Mouse (Mus musculus) E14TG2a.4 (cell line): ENCODE measurements at regions not wholly inside any gene's neighbourhood (a gene's known extent, or its start where the extent isn't known, plus 50 kb on each side); places are given as distances from the start of the nearest gene placed in this dataset.

Experiments
- H3K27me3 ChIP-seq: 2 replicates; pipeline ENCODE4 v1.6.1; 2014; ENCODE audit warnings: low read length, control low read depth; ENCODE audit not compliant: insufficient read depth
- H3K36me3 ChIP-seq: 2 replicates; pipeline ENCODE4 v1.6.1; 2014; ENCODE audit warnings: low read length, control low read depth; ENCODE audit not compliant: insufficient read depth
- H3K4me1 ChIP-seq: replicated peaks from 2 replicates; pipeline ENCODE4 v1.6.1; 2014; ENCODE audit warnings: low read depth, low read length, control low read depth
- H3K4me3 ChIP-seq: replicated peaks from 2 replicates; pipeline ENCODE4 v1.5.1; 2014; ENCODE audit warnings: mild to moderate bottlenecking, low read length
- H3K9me3 ChIP-seq: 2 replicates; pipeline ENCODE4 v1.6.1; 2014; ENCODE audit warnings: low read length, control low read depth
- CTCF ChIP-seq: conservative IDR thresholded peaks from 2 replicates; pipeline ENCODE4 v1.5.1; 2014; ENCODE audit warnings: low read length
- NANOG ChIP-seq: IDR thresholded peaks from 2 replicates; pipeline ENCODE4 v1.6.1; 2014; ENCODE audit warnings: borderline replicate concordance, low read length, mixed read lengths
- POU5F1 ChIP-seq: IDR thresholded peaks from 2 replicates; pipeline ENCODE4 v1.6.1; 2014; ENCODE audit warnings: low read length, borderline replicate concordance

DNA sequence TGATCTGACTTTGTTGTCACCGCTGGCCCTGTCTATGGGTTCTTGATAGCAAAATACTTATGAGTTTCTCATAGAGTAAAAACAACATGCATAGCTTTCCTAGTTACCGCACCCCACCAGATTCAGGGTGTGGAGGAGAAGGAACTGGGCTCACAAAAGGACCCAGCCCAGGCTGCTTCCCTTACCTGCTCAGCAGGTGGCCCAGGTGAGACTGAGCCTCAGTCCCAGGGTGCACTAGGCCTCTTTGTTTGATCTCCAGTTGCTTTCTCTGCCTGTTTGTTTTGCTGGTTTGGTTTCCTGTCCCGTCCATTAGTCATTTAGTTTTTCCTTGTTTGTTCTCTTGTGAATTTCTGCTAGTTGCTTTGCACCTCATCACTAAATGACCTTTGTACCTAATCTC lies 483.3 kb downstream of the Sox2 start:
- no peaks in the 10 kb centered on the region for H3K9me3 ChIP-seq
- no peaks in the 10 kb centered on the region for H3K27me3 ChIP-seq
- H3K4me1 ChIP-seq = peaks cover 21% of the 10 kb centered on the region
- TF ChIP-seq NANOG (0 out of 2 replicates have a peak, but pooled peaks have one; percentile 17), POU5F1 (no peak)
- no peaks in the 10 kb centered on the region for H3K36me3 ChIP-seq
- H3K4me3 ChIP-seq = no peak overlapping the region

DNA sequence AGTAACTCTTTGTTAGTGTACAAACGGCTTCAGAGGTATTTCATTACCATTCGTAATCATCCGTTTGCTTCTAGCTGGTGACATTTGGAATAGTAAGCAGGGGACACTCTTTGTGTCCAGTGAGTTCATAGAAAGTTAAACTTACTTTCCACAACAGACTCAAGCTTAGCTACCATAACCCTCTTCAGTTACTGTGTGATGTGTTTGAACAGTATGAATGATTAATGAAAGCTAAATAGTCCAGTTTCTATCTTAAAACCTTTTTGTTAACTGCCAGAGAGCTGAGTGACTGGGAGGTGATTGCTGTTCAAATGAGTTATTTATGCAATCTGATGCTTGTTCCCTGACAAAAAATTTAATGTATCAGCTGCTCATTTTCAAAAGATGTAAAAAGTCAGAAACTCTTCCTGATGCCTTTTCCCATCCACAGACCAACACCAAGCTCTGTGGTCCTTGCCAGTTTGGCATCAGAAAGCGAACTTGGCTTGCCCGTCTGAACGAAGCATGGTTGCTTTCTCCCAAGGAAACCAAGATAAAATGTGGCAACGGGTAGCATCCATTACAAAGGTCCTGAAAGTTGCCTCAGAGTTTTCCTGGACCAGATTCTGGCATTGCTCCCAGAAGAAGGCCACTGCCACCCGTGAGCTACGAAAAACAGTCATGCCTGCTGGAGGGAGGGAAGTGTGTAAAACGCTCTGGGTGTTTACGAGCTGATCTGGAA lies 491.5 kb downstream of the Sox2 start:
- H3K9me3 ChIP-seq = no peaks in the 10 kb centered on the region
- H3K4me3 ChIP-seq = no peak overlapping the region
- TF ChIP-seq NANOG (no peak), POU5F1 (no peak), CTCF (no peak)
- H3K36me3 ChIP-seq = no peaks in the 10 kb centered on the region
- H3K4me1 ChIP-seq = no peaks in the 10 kb centered on the region
- H3K27me3 ChIP-seq = no peaks in the 10 kb centered on the region

DNA sequence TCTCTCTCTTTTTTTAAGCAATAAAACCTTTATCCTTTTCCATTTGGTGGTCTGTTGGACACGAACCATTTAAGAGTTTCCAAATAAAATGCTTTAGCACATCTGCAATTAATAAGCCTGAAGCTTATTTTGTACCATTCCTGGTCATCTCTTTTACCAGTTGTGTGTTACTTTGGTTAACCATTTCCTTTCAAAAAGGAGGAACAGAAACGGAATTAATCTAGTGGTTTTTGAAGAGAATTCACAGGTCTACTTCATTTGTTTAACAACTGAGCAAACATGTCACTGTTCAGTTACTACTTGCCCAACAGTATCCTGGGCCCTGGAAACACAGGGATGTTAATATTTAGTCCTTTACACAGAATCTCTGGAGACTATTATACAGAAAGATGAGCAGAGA lies 492.5 kb downstream of the Sox2 start:
- Histone ChIP-seq H3K4me3 (no peak overlapping the region), H3K27me3 (0 out of 2 replicates have a peak, but pooled peaks cover 2% of the 10 kb centered on the region), H3K9me3 (no peaks in the 10 kb centered on the region), H3K4me1 (no peaks in the 10 kb centered on the region), H3K36me3 (no peaks in the 10 kb centered on the region)
- TF ChIP-seq CTCF (no peak), POU5F1 (no peak), NANOG (no peak)

DNA sequence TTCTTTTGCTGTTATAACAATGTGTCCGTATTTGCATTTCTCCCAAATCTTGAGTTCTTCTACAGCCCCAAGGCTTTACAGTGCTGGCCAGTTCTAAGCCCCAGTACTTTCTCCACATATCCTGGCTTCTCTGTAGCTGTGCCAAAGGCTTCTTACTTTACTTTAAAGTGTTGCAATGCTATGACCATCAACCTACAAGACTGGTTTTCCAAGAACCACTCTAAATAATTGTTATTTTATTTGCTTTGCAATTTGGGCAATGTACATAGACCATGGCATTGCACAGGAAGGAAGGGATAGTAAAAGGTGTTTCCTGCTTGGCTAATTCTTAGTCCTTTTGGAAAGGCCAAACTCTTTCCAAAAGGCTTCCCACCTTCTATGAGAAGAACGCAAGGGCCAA lies 495.4 kb downstream of the Sox2 start:
- Histone ChIP-seq H3K4me3 (no peak overlapping the region), H3K27me3 (peaks cover 12% of the 10 kb centered on the region; the same call in 1 of the 2 replicates), H3K9me3 (no peaks in the 10 kb centered on the region), H3K4me1 (peaks cover 12% of the 10 kb centered on the region), H3K36me3 (no peaks in the 10 kb centered on the region)
- TF ChIP-seq CTCF (no peak), POU5F1 (no peak), NANOG (no peak)

DNA sequence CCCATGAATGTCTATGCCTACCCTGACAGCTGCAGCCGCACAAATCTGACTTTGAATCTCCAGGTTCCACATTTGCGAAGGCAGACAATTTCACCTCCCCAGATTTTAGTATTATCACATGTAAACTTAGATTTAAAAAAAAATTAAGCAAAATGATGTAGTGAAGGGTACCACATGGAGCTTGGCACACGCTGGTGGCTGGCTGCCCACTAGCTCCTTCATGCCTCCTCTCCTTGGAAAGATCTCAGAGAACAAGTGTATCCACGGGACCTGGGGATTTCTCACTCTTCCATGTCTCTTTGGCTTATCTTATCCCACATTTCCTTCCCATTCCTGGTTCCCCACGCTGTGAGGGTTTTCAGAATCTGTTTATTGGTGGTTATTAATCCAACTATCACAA lies 496.5 kb downstream of the Sox2 start:
- Histone ChIP-seq H3K36me3 (no peaks in the 10 kb centered on the region), H3K27me3 (peaks cover 13% of the 10 kb centered on the region; the same call in 1 of the 2 replicates), H3K9me3 (no peaks in the 10 kb centered on the region), H3K4me1 (peaks cover 12% of the 10 kb centered on the region), H3K4me3 (no peak overlapping the region)
- TF ChIP-seq POU5F1 (no peak), NANOG (no peak), CTCF (no peak)

DNA sequence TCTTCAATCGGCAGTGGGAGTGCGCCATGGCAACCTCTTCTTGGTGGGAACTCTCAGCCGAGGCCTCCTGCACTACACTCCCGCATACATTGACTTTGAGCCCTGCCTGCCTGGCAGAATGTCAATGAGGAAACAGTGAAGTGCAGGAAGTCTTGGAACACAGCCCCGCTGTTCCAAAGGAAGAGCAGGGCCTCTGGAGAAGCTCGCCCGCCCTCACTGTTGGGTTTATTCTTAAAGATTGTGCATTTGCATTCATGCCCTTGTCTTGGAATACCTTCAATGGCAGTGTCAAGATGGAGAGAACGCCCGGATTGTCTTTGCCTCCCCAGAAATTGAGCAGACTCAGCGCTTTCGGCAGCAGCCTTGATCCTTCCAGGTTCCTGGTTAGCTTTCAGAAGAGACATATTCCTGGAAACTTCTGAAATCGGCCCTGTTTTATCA lies 499.1 kb downstream of the Sox2 start:
- peaks cover 35% of the 10 kb centered on the region for H3K4me1 ChIP-seq
- TF ChIP-seq CTCF = no peak
- no peaks in the 10 kb centered on the region for H3K36me3 ChIP-seq
- no peaks in the 10 kb centered on the region for H3K9me3 ChIP-seq
- H3K27me3 ChIP-seq = peaks cover 13% of the 10 kb centered on the region; the same call in 1 of the 2 replicates
- no peak overlapping the region for H3K4me3 ChIP-seq

DNA sequence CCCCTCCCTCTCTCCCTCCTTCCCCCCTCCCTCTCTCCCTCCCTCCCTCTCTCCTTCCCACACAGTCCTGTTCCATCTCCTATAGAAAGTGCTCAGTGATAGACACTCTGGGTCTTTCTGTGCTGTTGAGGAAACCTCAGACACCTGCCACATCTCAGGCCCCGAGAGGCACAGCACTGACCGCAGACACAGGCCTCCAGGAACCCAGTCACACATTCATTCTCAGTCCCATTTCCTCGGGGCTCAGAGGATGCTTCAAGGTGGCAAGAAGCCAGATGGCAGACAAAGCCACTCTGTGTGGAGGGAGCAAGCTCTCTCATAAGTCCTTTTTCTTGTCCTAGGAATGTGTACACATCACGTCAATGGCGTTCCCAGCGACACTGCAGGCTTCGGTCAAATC lies 502.0 kb downstream of the Sox2 start:
- H3K27me3 ChIP-seq = peaks cover 13% of the 10 kb centered on the region; the same call in 1 of the 2 replicates
- peaks cover 39% of the 10 kb centered on the region for H3K4me1 ChIP-seq
- H3K9me3 ChIP-seq = no peaks in the 10 kb centered on the region
- H3K36me3 ChIP-seq = no peaks in the 10 kb centered on the region
- TF ChIP-seq POU5F1 (no peak), CTCF (no peak), NANOG (no peak)
- no peak overlapping the region for H3K4me3 ChIP-seq

DNA sequence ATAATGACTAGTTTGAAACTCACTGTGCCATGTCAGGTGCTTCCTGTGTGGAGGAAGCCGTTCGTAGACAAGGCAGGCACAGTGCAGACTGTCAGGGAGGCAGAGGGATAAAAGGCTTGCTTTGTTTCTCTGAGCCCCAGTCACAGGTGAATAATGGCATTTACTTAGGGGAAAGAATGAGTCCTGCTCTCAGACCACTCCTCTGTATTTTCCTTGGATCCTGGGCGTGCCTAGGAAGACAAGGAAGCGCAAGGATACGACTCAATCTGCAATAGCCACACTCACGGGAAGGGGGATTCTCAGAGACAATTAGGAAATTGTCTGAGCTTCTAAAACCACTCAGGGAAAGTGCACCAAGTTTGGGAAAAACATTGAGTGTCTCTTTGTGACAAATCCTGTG lies 504.1 kb downstream of the Sox2 start:
- no peaks in the 10 kb centered on the region for H3K36me3 ChIP-seq
- 0 out of 2 replicates have a peak, but pooled peaks cover 4% of the 10 kb centered on the region for H3K27me3 ChIP-seq
- no peaks in the 10 kb centered on the region for H3K9me3 ChIP-seq
- H3K4me3 ChIP-seq = 0 out of 2 replicates have a peak overlapping the region, but pooled peaks have one; percentile 1
- TF ChIP-seq CTCF (no peak), POU5F1 (no peak), NANOG (no peak)
- peaks cover 33% of the 10 kb centered on the region for H3K4me1 ChIP-seq

DNA sequence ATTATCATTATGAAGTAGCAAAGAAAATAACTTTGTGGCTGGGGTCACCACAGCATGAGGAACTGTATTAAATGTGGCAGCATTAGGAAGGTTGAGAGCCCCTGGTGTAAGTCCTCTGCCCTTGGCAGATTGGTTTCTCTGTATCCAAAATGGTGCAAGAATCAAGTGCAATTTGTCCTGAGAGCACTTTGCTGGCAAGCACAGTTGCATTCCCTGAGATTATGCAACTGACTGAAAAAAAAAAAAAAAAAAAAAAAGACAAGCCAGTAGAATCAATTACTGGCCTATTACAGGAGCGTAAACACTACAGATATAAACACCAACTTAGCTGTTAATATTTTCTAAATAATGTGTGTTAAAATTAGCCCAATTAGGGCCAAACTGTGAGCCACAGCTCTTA lies 518.5 kb downstream of the Sox2 start:
- Histone ChIP-seq H3K4me1 (peaks cover 13% of the 10 kb centered on the region), H3K9me3 (peaks cover 9% of the 10 kb centered on the region), H3K36me3 (no peaks in the 10 kb centered on the region), H3K4me3 (no peak overlapping the region), H3K27me3 (no peaks in the 10 kb centered on the region)
- TF ChIP-seq POU5F1 (no peak), CTCF (no peak), NANOG (no peak)
